Mouse (Mus musculus): ENCODE results near the gene Dchs2. TPM values are rescaled to one million over a fixed set of nuclear protein-coding genes. Genes with fewer than 3 reads are reported as not detected.
A peak's percentile ranks its signal among the peaks of the same experiment; 100 is the strongest.

Gene Dchs2
- total and polyA plus RNA-seq, 3 experiments: 0.03 to 0.66 (median 0.37) TPM

DNA sequence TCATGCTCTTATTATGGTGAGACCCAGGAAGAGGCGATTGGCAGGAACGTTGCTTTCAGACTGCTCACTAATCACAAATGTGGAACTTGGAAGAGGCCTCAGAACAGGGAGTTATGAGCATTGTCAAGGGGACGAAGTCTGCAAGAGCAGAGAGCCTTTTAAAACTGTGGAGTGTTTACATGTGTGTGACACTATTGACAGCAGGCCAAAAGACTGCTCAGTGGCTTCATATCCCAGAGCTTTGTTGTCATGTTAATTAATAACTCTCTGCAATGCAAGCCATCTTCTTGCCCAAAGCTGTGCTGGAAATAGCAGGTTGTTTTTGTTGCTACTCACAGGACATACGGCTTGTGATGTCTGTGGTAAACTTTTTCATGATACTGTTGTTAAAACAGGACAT lies 27.9 kb downstream of the Dchs2 start:
- DNase-seq: no peak

GRCm38 (mm10) chr3:83156165-83156564 lies 28.4 kb downstream of the Dchs2 start:
- no peak for DNase-seq

- no peak for DNase-seq
Observed at GRCm38 (mm10) chr3:83161542-83162231, 33.9 kb downstream of the Dchs2 start.

- peak; percentile 43 for DNase-seq
Observed at GRCm38 (mm10) chr3:83163676-83164075, 35.9 kb downstream of the Dchs2 start.

- no peak for DNase-seq
Observed at GRCm38 (mm10) chr3:83185527-83185926, 57.8 kb downstream of the Dchs2 start.

DNA sequence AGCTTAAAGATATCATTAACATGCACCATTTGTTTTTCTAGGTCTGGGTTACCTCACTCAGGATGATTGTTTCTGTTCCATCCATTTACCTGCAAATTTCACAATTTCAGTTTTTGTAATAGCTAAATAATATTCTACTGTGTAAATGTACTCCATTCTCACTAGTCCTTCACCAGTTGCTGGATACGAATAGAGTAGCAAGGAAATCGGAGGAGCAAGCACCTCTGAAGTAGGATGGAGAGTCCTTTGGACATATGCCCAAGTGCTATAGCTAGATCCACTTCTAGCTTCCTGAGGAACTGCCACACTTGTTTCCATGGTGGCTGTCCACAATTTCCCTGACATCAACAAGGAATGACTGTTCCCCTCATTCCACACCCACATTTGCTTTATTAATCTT lies 63.5 kb downstream of the Dchs2 start:
- no peak for DNase-seq

DNA sequence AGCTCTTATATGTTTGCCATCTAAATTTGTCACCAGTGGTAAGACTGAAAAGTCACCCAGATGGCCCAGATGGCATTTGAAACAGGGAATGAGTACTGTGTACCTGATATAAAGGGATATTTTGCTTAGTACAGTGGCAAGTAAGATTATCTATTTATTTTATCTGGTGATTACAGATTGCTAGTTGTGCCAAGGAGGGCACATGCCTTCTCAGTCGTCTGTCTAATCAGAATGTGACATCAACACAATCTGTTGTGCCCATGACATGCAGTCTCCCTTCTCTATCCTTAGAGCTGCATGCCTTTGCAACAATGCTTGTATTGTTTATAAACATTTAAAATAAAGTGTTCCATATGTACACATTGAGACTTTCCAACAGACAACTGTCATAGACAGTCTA lies 64.7 kb downstream of the Dchs2 start:
- no peak for DNase-seq

GRCm38 (mm10) chr3:83194911-83195310 lies 67.2 kb downstream of the Dchs2 start:
- DNase-seq: peak; percentile 56

DNA sequence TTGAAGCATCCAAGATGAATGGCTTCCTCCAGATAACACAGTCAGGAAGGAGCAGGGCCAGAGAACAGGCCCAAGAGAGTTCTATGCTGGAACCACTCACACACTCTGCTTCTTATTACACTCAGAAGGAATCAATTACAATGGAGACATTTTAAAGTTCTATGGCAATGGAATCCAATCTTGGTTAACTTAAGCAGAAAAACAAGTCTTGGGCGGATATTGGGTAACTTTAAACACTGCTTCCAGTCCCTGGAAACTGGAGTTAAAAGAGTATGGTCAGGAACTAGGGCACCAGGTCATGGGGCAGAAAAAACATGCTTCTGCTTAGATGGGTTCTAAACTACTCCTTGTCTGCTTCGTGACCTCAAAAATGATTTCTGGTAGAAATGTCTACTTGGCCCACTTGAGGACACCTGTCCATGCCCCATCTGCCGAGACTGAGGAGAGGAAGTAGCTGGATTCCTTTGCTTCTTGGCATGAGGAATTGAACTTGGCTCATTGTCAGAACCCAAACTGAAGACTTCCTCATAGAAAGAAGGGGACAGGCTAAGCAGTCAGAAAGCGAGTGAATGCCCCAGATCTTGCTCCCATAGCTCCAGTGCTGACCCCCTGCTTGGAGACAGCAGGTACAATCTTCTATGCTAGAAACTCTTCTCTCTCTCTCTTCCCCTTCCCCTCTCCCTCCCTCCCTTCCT lies 73.7 kb downstream of the Dchs2 start:
- DNase-seq: no peak

- DNase-seq: no peak
Observed at GRCm38 (mm10) chr3:83205073-83205668, 77.4 kb downstream of the Dchs2 start.

GRCm38 (mm10) chr3:83209646-83210045 lies 81.9 kb downstream of the Dchs2 start:
- peak; percentile 83 for DNase-seq

DNA sequence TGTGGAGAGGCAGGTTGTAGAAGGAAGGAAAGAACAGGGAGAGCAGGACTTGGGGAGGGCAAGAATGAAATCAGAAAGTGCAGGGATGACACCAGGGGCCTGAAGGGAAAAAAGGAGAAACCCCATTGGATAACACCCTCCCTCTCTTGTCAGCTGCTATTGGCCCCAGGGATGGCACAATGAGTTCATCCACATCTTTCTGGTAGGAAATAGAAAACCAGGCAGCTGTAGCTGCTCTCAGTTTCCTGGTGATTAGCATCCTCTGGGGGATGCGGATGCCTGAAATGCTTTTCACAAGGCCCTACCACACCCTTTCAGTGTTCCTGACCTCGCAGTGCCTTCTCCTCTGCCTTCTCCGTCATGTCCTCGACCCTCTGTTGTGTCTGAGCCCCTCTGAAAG lies 82.5 kb downstream of the Dchs2 start:
- no peak for DNase-seq

- DNase-seq: no peak
Observed at GRCm38 (mm10) chr3:83211939-83212338, 84.2 kb downstream of the Dchs2 start.

- DNase-seq: no peak
Observed at GRCm38 (mm10) chr3:83212578-83212977, 84.8 kb downstream of the Dchs2 start.

DNA sequence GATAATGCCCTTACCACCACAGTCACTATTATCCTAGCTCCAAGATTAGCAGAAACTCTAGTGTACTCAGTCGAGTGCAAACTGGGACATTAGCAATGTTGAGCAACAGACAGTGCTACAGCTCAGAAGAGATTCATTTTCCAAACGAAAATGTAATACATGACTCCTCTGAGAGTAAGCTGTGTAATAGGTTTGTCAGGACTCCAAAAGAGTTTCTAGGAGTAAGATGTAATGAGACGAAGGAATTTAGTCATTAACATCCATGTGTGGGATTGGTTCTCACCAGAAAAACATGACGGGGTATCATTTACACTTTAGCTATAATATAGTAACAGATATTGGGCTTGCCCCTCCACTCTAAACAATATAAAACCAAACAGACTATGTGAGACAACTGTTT lies 90.3 kb downstream of the Dchs2 start:
- DNase-seq: no peak

- DNase-seq: no peak
Observed at GRCm38 (mm10) chr3:83220101-83220500, 92.4 kb downstream of the Dchs2 start.

GRCm38 (mm10) chr3:83222125-83222524 lies 94.4 kb downstream of the Dchs2 start:
- peak; percentile 54 for DNase-seq

GRCm38 (mm10) chr3:83228383-83228782 lies 100.6 kb downstream of the Dchs2 start:
- no peak for DNase-seq

- no peak for DNase-seq
Observed at GRCm38 (mm10) chr3:83230326-83230725, 102.6 kb downstream of the Dchs2 start.

DNA sequence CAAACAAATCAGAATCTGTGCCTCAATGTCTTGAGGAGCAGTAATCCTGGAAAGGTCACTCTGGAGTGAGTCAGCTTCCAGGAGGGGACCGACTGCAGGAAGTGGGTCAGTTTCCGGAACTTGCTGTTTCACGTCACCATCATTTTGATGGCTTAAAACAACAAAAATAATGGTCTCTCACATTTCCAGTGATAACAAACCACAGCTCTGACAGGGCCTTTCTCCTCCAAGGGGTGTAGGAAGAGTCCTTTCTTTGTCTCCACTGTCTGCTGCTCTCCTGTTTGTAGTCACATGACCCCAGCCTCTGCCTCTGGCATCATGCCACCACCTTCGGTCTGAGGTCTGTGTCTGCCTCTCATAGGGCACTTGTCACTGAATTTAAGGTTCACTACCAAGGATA lies 106.7 kb downstream of the Dchs2 start:
- peak; percentile 20 for DNase-seq

DNA sequence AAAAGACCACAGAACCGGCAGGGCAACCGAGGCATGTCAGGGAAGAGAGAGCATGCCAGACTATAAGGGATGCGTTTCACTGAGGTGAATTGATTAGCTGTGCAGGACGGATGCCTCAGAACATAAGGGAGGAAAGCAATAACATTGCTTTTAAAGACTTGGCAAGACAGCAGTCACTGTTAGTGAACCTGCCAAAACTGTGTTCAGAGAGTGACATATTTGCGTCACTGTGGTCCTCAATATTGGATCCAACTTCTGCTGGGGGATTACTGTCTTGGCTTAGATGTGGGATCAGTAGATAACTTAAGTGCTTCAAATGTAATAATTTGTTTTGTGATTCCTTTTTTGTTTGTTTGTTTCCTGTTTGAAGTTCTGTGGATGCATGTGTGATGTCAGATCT lies 107.3 kb downstream of the Dchs2 start:
- DNase-seq: no peak

- no peak for DNase-seq
Observed at GRCm38 (mm10) chr3:83246536-83246935, 118.8 kb downstream of the Dchs2 start.

- DNase-seq: peak; percentile 64
Observed at GRCm38 (mm10) chr3:83250001-83250545, 122.3 kb downstream of the Dchs2 start.

Data from adrenal gland, adult 2 months (tissue).